Mouse (Mus musculus) myocyte (in vitro differentiated cells): ENCODE data around the gene Arpc4. TPM values are rescaled to one million over a fixed set of nuclear protein-coding genes. Genes with fewer than 3 reads are reported as not detected.

Source experiments
- H3K27me3 ChIP-seq: one replicate; pipeline ENCODE4 v1.6.1; 2011; ENCODE audit not compliant: control insufficient read depth, insufficient read depth, insufficient read length
- H3K36me3 ChIP-seq: one replicate; pipeline ENCODE4 v1.6.1; 2011; ENCODE audit not compliant: control insufficient read depth, insufficient read depth
- H3K4me2 ChIP-seq: one replicate; pipeline ENCODE4 v1.6.1; 2011; ENCODE audit warnings: low read depth, control low read depth
- H3K4me3 ChIP-seq: one replicate; pipeline ENCODE4 v1.5.1; 2011; ENCODE audit warnings: mild to moderate bottlenecking, control low read depth, moderate library complexity
- H3K79me2 ChIP-seq: one replicate; pipeline ENCODE4 v1.6.1; 2011; ENCODE audit not compliant: control insufficient read depth, insufficient read depth
- H3ac ChIP-seq: one replicate; pipeline ENCODE4 v1.6.1; 2011; ENCODE audit not compliant: control insufficient read depth, insufficient read length
- CEBPB ChIP-seq: IDR thresholded peaks from 2 replicates; pipeline ENCODE4 v1.6.1; 2011; ENCODE audit warnings: mild to moderate bottlenecking, moderate library complexity; ENCODE audit not compliant: poor library complexity, insufficient read depth, severe bottlenecking
- E2F4 ChIP-seq: IDR thresholded peaks from one replicate; pipeline ENCODE4 v1.6.1; 2011; ENCODE audit warnings: mild to moderate bottlenecking, control low read depth, moderate library complexity; ENCODE audit not compliant: insufficient read depth
- MAX ChIP-seq: IDR thresholded peaks from one replicate; pipeline ENCODE4 v1.6.1; 2011; ENCODE audit warnings: low read depth, mild to moderate bottlenecking, control low read depth
- MYOD1 ChIP-seq, 3 experiments: IDR thresholded peaks; one replicate each; pipeline ENCODE4 v1.6.1; 2011; ENCODE audit warnings: control low read depth in 2 of 3, low read depth in 2 of 3, mild to moderate bottlenecking in 2 of 3, moderate library complexity in 1 of 3; ENCODE audit not compliant: insufficient read length in 2 of 3, control insufficient read depth in 1 of 3
- MYOG ChIP-seq, 3 experiments: IDR thresholded peaks; one replicate each; pipeline ENCODE4 v1.6.1; 2011; ENCODE audit warnings: control low read depth in 2 of 3, low read depth in 2 of 3, mild to moderate bottlenecking in 2 of 3; ENCODE audit not compliant: insufficient read length in 2 of 3, control insufficient read depth in 1 of 3, insufficient read depth in 1 of 3
- POLR2A ChIP-seq: IDR thresholded peaks from one replicate; pipeline ENCODE4 v1.6.1; 2011; ENCODE audit warnings: low read depth, mild to moderate bottlenecking, control low read depth, moderate library complexity; ENCODE audit not compliant: insufficient read length
- POLR2AphosphoS2 ChIP-seq: IDR thresholded peaks from one replicate; pipeline ENCODE4 v1.6.1; 2011; ENCODE audit warnings: low read depth, control low read depth; ENCODE audit not compliant: insufficient read length
- REST ChIP-seq: IDR thresholded peaks from one replicate; pipeline ENCODE4 v1.6.1; 2011; ENCODE audit warnings: mild to moderate bottlenecking, control low read depth, moderate library complexity; ENCODE audit not compliant: insufficient read depth, insufficient read length
- SRF ChIP-seq: IDR thresholded peaks from one replicate; pipeline ENCODE4 v1.6.1; 2011; ENCODE audit warnings: low read depth; ENCODE audit not compliant: control insufficient read depth, insufficient read length
- TCF12 ChIP-seq: IDR thresholded peaks from one replicate; pipeline ENCODE4 v1.6.1; 2011; ENCODE audit warnings: mild to moderate bottlenecking, control low read depth; ENCODE audit not compliant: poor library complexity, insufficient read depth, severe bottlenecking
- TCF3 ChIP-seq: IDR thresholded peaks from one replicate; pipeline ENCODE4 v1.6.1; 2011; ENCODE audit warnings: low read depth, control low read depth; ENCODE audit not compliant: insufficient read length
- USF1 ChIP-seq: IDR thresholded peaks from one replicate; pipeline ENCODE4 v1.6.1; 2011; ENCODE audit warnings: low read depth, mild to moderate bottlenecking, control low read depth, moderate library complexity
- polyA plus RNA-seq: library from polyadenylated mRNA; unstranded; fragments of >200 nt; fragmentation: generic; extraction: Trizol; gene quantifications from one replicate; pipeline ENCODE4 v1.2.1, GENCODE M21; 2012; ENCODE audit warnings: missing spikeins

Gene Arpc4
- polyA plus RNA-seq, 1 experiment: 207 TPM

DNA sequence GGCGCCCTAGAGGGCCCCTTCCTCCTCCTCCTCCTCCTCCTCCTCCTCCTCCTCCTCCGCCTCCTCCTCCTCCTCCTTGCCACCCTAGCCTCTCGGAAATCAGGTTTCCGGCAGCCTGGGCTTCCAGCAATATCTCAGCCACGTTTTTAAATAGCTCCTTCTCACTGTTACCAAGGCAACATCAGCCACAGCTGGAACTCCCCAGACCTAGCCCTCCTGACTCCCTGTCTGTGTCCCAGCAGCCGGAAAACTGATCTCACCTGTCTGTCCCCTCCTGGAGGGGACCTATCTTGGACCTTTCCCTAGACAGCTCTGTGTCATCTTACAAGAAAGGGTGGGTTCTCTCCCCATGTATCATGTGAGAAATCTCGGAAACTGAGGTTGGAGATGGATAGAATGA lies 35.6 kb upstream of the Arpc4 start:
- Histone ChIP-seq H3K36me3 (peaks cover 4% of the 10 kb centered on the region), H3K4me3 (peak overlapping the region; percentile 45), H3K79me2 (no peaks in the 10 kb centered on the region)

DNA sequence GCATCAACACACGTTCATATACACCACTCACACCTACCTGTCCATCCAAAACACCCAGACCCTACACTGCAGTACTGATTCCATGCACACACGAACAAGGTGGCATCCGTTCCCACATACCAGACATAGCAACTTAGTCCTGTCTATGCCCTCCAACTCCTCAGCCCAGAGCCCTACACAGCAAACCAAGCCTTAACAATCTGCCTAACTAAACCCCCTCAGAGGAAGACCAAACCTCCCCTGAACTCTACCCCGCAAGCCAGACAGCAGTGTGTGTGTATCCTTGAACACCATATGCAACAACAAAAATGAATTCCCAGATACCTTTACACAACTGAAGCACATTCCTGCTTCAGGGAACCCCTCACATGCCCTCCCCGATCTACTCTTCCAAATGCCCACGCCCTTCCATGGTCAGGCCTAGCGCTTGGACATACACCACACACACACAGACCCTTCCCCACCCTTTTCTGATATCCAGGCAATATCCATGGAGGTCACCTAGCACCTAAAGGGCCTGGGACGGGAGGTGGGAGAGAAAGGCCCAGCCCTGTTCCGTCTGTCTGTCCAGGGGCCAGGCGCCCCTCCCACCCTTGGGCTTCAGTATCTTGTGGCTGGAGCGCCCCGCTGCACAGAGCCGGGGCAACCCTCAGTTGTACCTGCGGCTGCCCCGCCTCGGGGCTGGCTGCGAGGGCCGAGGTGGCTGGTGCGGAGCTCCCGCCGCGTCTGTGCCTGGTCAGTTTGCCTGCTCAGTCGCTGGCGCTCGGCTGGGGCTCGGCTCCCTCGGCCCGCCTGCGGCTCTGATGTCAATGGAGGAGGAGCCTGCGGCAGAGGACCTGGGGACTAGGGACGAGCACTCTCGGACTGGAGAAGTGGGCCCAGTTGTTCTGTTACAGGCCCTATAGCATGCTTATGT lies 34.5 kb upstream of the Arpc4 start, which contains the start of gene Camk1:
Camk1 (minus strand) TSS at position 808 of the 916 bp plus-strand sequence.
- Histone ChIP-seq H3K4me3 (peak within 1 kb of the TSS; percentile 45), H3K79me2 (no peaks in the 10 kb centered on the region), H3K4me2 (peak within 1 kb of the TSS; percentile 99), H3K36me3 (no peaks in the 10 kb centered on the region), H3K27me3 (no peaks in the 10 kb centered on the region), H3ac (peak within 1 kb of the TSS; percentile 14)
- TF ChIP-seq USF1 (no peak), TCF3 (no peak), POLR2AphosphoS2 (peak; percentile 93), POLR2A (peak; percentile 92), E2F4 (no peak), MAX (no peak), TCF12 (no peak), SRF (no peak), MYOD1 (IDR thresholded peaks at IDR 0.05; ENCODE audit: control insufficient read depth in 1 of 3, insufficient read length in 2 of 3, low read depth in 2 of 3) (no peak), MYOG (IDR thresholded peaks at IDR 0.05; ENCODE audit: control insufficient read depth in 1 of 3, insufficient read depth in 1 of 3, insufficient read length in 2 of 3, low read depth in 2 of 3) (no peak)

More for the DNA sequence above, 35.6 kb upstream of the Arpc4 start:
- no peak overlapping the region for H3ac ChIP-seq
- no peaks in the 10 kb centered on the region for H3K27me3 ChIP-seq
- no peak for TF ChIP-seq POLR2A
- peak overlapping the region; percentile 99 for H3K4me2 ChIP-seq

DNA sequence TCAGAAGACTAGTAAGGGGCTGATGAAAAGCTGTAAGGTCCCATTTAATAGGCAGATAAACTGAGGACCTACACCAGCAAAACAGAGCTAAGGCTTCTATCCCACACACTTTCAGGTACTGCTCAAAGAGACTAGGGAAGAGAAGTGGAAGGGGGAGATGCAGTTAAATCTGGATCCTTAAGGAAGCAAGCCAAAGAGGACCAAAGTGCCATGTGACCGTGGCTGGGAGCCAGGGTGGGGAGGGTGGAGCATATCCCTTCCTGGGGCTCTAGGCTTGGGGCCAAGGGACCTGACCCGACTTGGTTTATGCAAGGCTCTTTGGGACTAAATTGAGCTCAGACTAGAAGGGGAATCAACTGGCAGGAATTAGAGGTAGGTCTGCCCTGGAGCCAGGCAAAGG lies 33.6 kb upstream of the Arpc4 start:
- Histone ChIP-seq H3K4me3 (peak overlapping the region; percentile 45), H3K27me3 (no peaks in the 10 kb centered on the region), H3K79me2 (no peaks in the 10 kb centered on the region), H3ac (peak overlapping the region; percentile 14), H3K4me2 (peak overlapping the region; percentile 99), H3K36me3 (no peaks in the 10 kb centered on the region)
- TF ChIP-seq MYOD1 (IDR thresholded peaks at IDR 0.05; ENCODE audit: control insufficient read depth in 1 of 3, insufficient read length in 2 of 3, low read depth in 2 of 3) (no peak), USF1 (peak; percentile 47)

DNA sequence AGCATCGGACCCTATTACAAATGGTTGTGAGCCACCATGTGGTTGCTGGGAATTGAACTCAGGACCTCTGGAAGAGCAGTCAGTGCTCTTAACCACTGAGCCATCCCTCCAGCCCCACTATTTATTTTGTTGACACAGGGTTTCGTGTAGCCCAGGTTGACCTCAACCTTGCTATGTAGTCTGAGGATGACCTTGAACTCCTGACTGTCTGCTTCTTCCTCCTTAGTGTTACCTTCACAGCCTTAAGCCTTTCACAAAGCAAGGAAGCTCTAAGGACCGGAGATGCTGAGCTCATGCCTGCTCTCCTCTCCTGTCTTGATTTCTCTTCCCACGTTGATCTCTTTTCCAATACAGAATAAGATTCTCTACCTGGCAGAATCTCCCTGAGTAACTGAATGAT lies 31.0 kb upstream of the Arpc4 start:
- no peak overlapping the region for H3ac ChIP-seq
- no peaks in the 10 kb centered on the region for H3K36me3 ChIP-seq
- H3K4me2 ChIP-seq: no peak overlapping the region
- no peaks in the 10 kb centered on the region for H3K27me3 ChIP-seq
- no peaks in the 10 kb centered on the region for H3K79me2 ChIP-seq
- no peak overlapping the region for H3K4me3 ChIP-seq
- TF ChIP-seq MAX (no peak), TCF3 (no peak), MYOD1 (IDR thresholded peaks at IDR 0.05; ENCODE audit: control insufficient read depth in 1 of 3, insufficient read length in 2 of 3, low read depth in 2 of 3) (no peak), CEBPB (no peak)

DNA sequence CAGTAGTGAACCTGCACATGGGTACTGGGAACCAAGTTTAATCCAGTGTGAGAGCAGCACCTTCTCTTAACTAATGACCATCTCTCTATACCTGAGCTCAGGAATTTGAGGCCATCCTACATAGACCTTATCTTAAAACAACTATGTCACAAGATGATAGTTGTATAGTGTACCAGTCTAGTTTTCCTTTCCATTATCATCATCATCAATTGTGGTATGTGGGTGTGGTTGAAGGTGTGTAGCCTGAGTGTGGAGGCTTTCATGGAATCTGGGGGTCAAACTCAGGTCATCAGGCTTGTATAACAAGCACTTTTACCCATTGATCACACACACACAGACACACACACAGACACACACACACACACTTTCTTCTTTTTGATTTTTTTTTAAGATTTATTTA lies 27.4 kb upstream of the Arpc4 start:
- Histone ChIP-seq H3K4me2 (no peak overlapping the region), H3K4me3 (no peak overlapping the region), H3ac (no peak overlapping the region), H3K79me2 (no peaks in the 10 kb centered on the region), H3K36me3 (no peaks in the 10 kb centered on the region), H3K27me3 (no peaks in the 10 kb centered on the region)
- TF ChIP-seq E2F4 (no peak), MYOD1 (IDR thresholded peaks at IDR 0.05; ENCODE audit: control insufficient read depth in 1 of 3, insufficient read length in 2 of 3, low read depth in 2 of 3) (no peak), MAX (no peak), TCF3 (no peak), REST (no peak), TCF12 (no peak), POLR2AphosphoS2 (no peak), USF1 (no peak), CEBPB (no peak), POLR2A (no peak), MYOG (IDR thresholded peaks at IDR 0.05; ENCODE audit: control insufficient read depth in 1 of 3, insufficient read depth in 1 of 3, insufficient read length in 2 of 3, low read depth in 2 of 3) (no peak), SRF (no peak)
